Mouse (Mus musculus): ENCODE results near the gene Klrg1.
A peak's percentile ranks its signal among the peaks of the same experiment; 100 is the strongest.

Klrg1 gene

DNA sequence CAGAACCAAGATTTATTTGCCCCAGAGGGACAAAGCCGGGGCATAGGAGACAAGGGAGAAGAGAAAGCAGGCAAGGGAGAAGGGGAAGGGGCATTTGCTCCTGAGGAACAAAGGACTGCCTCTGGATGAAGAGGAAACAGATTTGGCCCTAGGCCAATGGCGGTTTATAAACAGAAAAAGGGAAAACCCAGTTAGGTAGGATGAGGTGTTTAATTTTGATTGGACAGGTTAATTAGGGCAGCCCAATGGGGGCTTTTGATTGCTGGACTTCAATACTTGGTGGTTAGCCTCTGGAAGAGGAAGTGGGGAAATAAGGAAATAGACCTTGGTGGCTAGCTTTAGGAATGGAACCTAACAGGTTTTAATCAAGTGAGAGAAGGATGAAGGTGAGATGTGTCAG is 9.5 kb upstream of the Klrg1 start:
- peak; percentile 48 for DNase-seq (ENCODE audit: low read depth, low spot score)

DNA sequence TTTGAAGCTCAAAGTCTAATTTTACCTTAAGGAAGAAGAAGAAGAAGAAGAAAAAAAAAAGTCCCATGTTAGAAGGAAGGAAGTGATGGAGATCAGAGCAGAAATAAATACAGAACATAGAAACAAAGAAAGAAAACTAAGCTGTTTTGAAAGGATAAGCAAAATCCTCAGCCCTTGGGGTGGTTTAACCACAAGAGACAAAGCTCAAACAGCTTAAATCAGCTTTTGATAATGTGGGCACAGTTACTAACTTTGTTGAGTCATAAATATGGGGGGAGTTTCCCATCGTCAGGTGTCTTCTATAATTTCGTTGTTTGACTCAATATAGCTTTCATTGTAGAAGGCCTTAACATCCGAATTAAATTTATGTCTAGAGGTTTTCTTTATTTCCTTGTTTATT is 9.1 kb upstream of the Klrg1 start:
- peak; percentile 71 for DNase-seq (ENCODE audit: low read depth, low spot score)

DNA sequence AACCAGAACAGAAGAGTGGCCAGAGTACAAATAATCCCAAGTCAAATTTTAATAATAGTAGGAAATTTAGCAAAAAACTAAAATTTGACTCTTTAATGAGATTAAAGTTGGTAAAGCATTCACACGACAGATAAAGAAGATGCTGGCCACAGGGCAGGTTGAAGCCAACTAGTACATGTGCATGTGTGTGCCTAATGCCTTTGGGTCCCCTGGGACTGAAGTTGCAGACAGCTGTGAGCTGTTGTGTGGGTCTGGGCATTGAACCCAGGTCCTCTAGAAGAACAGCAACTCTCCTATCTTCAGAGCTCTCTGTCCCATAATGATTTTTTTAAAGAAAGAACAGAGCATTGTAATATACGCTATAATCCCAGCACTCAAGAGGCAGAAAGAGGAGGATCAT is 8.6 kb upstream of the Klrg1 start:
- no peak for DNase-seq (ENCODE audit: low read depth, low spot score)

GRCm38 (mm10) chr6:122290253-122290652 is 7.6 kb upstream of the Klrg1 start:
- no peak for DNase-seq (ENCODE audit: low read depth, low spot score)

DNA sequence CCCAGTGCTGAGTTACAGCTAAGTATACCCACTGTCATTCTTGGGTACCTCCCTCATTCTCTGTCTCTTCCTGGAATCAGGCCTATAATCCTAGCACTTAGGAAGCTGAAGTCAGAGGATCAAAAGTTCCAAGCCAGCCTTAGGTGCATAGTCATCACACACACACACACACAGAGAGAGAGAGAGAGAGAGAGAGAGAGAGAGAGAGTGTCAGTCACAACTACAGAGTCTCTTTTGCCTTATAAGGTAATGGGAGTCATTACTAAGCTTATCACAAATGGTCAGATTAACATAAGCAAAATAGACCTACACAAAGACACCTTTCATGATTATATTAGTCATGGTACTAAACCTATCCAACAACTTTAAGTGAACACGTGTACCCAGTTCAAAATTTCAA is 6.6 kb upstream of the Klrg1 start:
- DNase-seq (ENCODE audit: low read depth, low spot score), result no peak

DNA sequence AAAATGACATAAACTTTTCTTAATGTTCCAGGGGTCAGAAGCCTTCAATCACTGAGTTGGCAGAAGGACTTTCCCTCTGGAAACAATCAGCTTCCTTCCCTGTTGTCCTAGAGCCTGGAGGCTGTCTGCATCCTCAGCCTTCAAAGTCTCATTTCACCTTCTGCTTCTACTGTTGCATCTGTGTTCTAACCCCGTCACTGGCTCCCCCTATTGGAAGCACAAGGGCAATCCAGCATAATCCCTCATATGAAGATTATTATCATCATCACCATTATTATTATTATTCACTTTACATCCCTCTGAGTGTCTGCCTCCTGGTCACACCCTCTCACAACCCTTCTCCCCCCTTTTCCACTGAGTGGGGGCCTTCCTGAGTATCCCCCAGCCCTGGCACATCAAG is 5.6 kb upstream of the Klrg1 start:
- DNase-seq (ENCODE audit: low read depth, low spot score), result peak; percentile 52

GRCm38 (mm10) chr6:122284823-122285222 is 2.1 kb upstream of the Klrg1 start:
- DNase-seq (ENCODE audit: low read depth, low spot score), result no peak

DNA sequence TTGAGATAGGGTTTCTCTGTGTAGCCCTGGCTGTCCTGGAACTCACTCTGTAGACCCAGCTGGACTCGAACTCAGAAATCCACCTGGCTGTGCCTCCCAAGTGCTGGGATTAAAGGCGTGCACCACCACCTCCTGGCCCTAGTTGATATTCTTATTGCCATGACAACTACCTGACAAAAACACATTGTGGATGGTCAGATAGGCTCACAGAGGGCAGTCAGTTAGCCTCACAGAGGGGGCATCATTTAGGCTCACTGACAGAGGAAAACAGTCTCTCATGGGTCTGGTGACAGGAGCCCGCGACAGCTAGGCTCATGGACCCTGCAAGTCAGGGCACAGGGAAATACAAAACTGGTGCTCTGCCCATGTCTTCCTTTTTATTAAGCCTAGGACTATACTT is 1.6 kb upstream of the Klrg1 start:
- DNase-seq (ENCODE audit: low read depth, low spot score), result no peak

GRCm38 (mm10) chr6:122283429-122283828 is 747 bp upstream of the Klrg1 start:
- no peak for DNase-seq (ENCODE audit: low read depth, low spot score)

- no peak for DNase-seq (ENCODE audit: low read depth, low spot score)
These were observed 6.1 kb downstream of the Klrg1 start for GRCm38 (mm10) chr6:122276565-122276964.

- no peak for DNase-seq (ENCODE audit: low read depth, low spot score)
These were observed 8.1 kb downstream of the Klrg1 start for GRCm38 (mm10) chr6:122274546-122274945.

- peak; percentile 50 for DNase-seq (ENCODE audit: low read depth, low spot score)
These were observed 12.5 kb downstream of the Klrg1 start for GRCm38 (mm10) chr6:122270152-122270551.

GRCm38 (mm10) chr6:122269170-122269569 is 13.5 kb downstream of the Klrg1 start:
- no peak for DNase-seq (ENCODE audit: low read depth, low spot score)

- no peak for DNase-seq (ENCODE audit: low read depth, low spot score)
These were observed 14.1 kb downstream of the Klrg1 start for GRCm38 (mm10) chr6:122268561-122268960.

DNA sequence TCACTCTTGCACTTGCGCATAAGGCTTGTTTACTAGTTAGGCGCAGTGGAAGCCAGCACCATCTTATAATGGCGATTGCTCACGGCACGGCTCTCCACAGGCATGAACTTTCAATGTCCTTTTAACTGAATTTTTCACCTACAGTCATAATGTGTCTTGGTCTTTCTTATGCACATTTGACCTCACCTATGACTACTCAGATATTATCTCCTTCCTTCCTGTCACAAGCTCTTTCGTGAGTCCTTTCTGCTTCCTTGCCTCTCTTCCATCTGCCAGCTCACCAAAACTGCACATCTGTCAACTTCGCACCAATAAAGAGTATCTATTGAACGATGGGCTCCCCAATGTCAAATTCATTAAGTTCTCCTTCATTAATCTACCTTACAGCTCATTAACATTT is 20.1 kb downstream of the Klrg1 start:
- peak; percentile 34 for DNase-seq (ENCODE audit: low read depth, low spot score)

- peak; percentile 34 for DNase-seq (ENCODE audit: low read depth, low spot score)
These were observed 30.5 kb downstream of the Klrg1 start for GRCm38 (mm10) chr6:122252146-122252545.

- DNase-seq (ENCODE audit: low read depth, low spot score), result no peak
These were observed 32.6 kb downstream of the Klrg1 start for GRCm38 (mm10) chr6:122250033-122250432.

Measured in CD4-positive, CD25-positive, alpha-beta regulatory T cell, adult 2 months (primary cell).